Mouse (Mus musculus) liver, adult 2 months (tissue): Measurements from ENCODE around the gene Dnmt3b.

Source experiments
- CTCF ChIP-seq: fragments of 200-500 bp; IDR thresholded peaks from 2 replicates; pipeline ENCODE4 v1.5.1; 2011; ENCODE audit warnings: low read depth, low read length, control low read depth
- POLR2A ChIP-seq: fragments of 200-500 bp; IDR thresholded peaks from 2 replicates; pipeline ENCODE4 v1.6.1; 2011; ENCODE audit warnings: low read length, control low read depth; ENCODE audit not compliant: insufficient read depth; ENCODE audit errors: extremely low read depth

DNA sequence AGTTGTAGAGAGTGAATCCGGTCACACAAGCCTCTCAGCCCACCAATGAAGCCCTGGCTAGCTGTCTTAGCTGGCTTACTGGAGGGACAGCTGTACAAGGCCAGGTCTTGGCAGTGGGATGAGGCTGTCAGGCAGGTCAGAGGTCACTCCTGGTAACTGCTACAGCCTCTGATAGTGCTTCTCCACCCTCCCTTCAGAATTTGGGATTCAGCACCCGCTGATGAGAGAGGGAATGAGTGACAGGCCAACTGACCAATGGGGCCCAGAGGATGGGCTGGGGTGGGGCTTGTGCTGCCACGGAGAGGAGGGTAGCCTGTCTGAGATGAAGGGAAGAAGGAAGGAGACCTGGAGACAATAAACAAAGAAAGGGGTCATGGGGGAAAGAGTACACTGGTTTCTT, 11.4 kb downstream of the Dnmt3b start:
- TF ChIP-seq POLR2A (no peak), CTCF (no peak)
